Mouse (Mus musculus) left cerebral cortex, adult 9 months (tissue): ENCODE measurements around the gene Trak1.
"Not testable (repeated sequence)": the region's sequence is repeated elsewhere in the genome, so short reads cannot be mapped to it uniquely, and the experiment has no call there.

ENCODE experiments used
- DNase-seq, 2 experiments: peaks; one replicate each; pipeline ENCODE4 v3.0.0; 2022; ENCODE audit warnings: low spot score in 2 of 2

Trak1 gene

GRCm38 (mm10) chr9:121319323-121319966 is 22.1 kb downstream of the Trak1 start:
- peak in 1 of 2 experiments; percentile 63 for DNase-seq

GRCm38 (mm10) chr9:121320433-121320832 is 23.1 kb downstream of the Trak1 start:
- DNase-seq, result no peak

GRCm38 (mm10) chr9:121321118-121321517 is 23.8 kb downstream of the Trak1 start:
- no peak for DNase-seq

- no peak for DNase-seq
Measured at GRCm38 (mm10) chr9:121322034-121322433, 24.7 kb downstream of the Trak1 start.

- not testable (repeated sequence) for DNase-seq
Measured at GRCm38 (mm10) chr9:121328342-121328741, 31.0 kb downstream of the Trak1 start.

- no peak for DNase-seq
Measured at GRCm38 (mm10) chr9:121329181-121329580, 31.9 kb downstream of the Trak1 start.

GRCm38 (mm10) chr9:121330065-121330464 is 32.8 kb downstream of the Trak1 start:
- DNase-seq, result no peak

GRCm38 (mm10) chr9:121331438-121331837 is 34.1 kb downstream of the Trak1 start:
- no peak for DNase-seq

- no peak for DNase-seq
Measured at GRCm38 (mm10) chr9:121331878-121332630, 34.8 kb downstream of the Trak1 start.

- DNase-seq, result no peak
Measured at GRCm38 (mm10) chr9:121333559-121333958, 36.3 kb downstream of the Trak1 start.

- no peak for DNase-seq
Measured at GRCm38 (mm10) chr9:121334311-121334851, 37.1 kb downstream of the Trak1 start.

GRCm38 (mm10) chr9:121335568-121335967 is 38.3 kb downstream of the Trak1 start:
- no peak for DNase-seq

- DNase-seq, result no peak
Measured at GRCm38 (mm10) chr9:121336324-121336946, 39.1 kb downstream of the Trak1 start.

GRCm38 (mm10) chr9:121337216-121337937 is 40.1 kb downstream of the Trak1 start:
- no peak for DNase-seq

- DNase-seq, result no peak
Measured at GRCm38 (mm10) chr9:121337938-121338289, 40.6 kb downstream of the Trak1 start.

- DNase-seq, result no peak
Measured at GRCm38 (mm10) chr9:121341832-121342231, 44.5 kb downstream of the Trak1 start.

GRCm38 (mm10) chr9:121342510-121343110 is 45.3 kb downstream of the Trak1 start:
- DNase-seq, result no peak

- DNase-seq, result no peak
Measured at GRCm38 (mm10) chr9:121343122-121343876, 46.0 kb downstream of the Trak1 start.

- no peak for DNase-seq
Measured at GRCm38 (mm10) chr9:121344344-121344743, 47.0 kb downstream of the Trak1 start.

GRCm38 (mm10) chr9:121345427-121346130 is 48.3 kb downstream of the Trak1 start:
- DNase-seq, result no peak
